Mouse (Mus musculus) thymus, postnatal 0 days (tissue): ENCODE data around the gene Tymp. TPM values are rescaled to one million over a fixed set of nuclear protein-coding genes. Genes with fewer than 3 reads are reported as not detected.

Experiments used
- DNase-seq: peaks from one replicate; pipeline ENCODE4 v3.0.0-alpha.2; 2015; ENCODE audit warnings: low spot score
- polyA plus RNA-seq: library from polyadenylated mRNA; unstranded; fragments of >200 nt; fragmentation: Nextera tagmentation; extraction: Ambion mirVana; gene quantifications from 2 replicates; pipeline ENCODE4 v1.2.1, GENCODE M21; 2015

Gene Tymp
- polyA plus RNA-seq: 1.9 and 2.1 TPM in 2 replicates

GRCm38 (mm10) chr15:89376957-89377356 lies at the start of gene Tymp:
TSS of gene Tymp (minus strand) at chr15:89377039.
- no peak for DNase-seq

- DNase-seq: no peak
Measured at GRCm38 (mm10) chr15:89425711-89426121, 48.9 kb upstream of the Tymp start, which contains the start of gene Cpt1b. TSS of gene Cpt1b (minus strand) at chr15:89425863.

GRCm38 (mm10) chr15:89424621-89425020 lies 47.8 kb upstream of the Tymp start:
- no peak for DNase-seq

- DNase-seq: no peak
Measured at GRCm38 (mm10) chr15:89421938-89422337, 45.1 kb upstream of the Tymp start.

DNA sequence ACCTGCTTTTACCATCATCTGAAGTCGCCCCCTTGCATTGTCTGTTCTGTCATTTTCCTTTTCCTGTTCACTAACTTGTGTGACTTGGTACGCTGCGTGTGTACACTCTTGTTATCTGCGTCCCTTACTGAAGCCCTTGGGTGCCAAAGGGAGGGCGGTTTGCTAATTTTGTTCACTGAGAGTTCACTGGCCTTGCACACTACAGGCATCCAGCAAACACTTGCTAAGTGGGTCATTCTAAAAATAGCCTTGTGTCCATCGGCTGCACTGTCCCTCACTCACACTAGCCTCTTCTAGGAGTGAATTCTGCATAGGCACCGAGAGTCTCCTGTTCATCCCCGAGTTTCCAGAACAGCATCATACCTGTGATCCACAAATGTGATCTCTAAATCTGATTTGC lies 38.4 kb upstream of the Tymp start:
- no peak for DNase-seq

DNA sequence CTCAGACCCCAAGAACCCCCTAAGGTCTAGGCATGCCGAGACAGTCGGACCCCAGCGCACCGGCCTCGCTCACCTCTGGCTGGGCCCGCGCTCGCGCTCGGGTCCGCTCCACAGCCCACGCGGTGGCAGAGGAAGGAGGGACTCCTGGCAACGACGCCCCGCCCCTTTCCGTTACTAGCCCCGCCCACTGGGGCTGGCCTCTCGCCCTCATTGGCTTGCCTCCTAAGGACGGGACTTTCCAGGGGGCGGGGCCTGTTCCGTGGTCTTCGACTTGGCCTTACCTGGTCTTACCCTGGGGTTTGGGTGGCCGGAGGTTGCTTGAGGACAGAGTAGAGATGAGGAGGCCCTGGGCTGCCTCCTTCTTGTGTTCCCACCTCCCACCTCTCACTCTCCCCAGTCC lies 33.3 kb upstream of the Tymp start, which contains the start of gene Syce3:
TSS of gene Syce3 (minus strand) at position 386 of the 400 bp plus-strand sequence.
- DNase-seq: no peak

DNA sequence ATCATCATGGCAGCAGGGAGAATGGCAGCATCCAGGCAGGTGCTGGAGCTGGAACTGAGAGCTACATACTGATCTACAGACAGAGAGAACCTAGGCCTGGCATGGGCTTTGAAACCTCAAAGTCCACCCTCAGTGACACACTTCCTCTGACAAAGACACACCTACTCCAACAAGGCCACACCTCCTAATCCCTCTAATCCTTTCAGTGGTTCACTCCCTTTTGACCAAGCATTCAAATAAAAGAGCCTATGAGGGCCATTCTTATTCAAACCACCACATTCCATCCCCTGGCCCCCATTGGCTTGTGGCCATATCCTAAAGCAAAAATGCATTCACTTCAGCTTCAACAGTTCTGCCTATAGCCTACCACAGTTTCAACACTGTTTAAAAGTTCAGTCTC lies 29.9 kb upstream of the Tymp start:
- DNase-seq: no peak

DNA sequence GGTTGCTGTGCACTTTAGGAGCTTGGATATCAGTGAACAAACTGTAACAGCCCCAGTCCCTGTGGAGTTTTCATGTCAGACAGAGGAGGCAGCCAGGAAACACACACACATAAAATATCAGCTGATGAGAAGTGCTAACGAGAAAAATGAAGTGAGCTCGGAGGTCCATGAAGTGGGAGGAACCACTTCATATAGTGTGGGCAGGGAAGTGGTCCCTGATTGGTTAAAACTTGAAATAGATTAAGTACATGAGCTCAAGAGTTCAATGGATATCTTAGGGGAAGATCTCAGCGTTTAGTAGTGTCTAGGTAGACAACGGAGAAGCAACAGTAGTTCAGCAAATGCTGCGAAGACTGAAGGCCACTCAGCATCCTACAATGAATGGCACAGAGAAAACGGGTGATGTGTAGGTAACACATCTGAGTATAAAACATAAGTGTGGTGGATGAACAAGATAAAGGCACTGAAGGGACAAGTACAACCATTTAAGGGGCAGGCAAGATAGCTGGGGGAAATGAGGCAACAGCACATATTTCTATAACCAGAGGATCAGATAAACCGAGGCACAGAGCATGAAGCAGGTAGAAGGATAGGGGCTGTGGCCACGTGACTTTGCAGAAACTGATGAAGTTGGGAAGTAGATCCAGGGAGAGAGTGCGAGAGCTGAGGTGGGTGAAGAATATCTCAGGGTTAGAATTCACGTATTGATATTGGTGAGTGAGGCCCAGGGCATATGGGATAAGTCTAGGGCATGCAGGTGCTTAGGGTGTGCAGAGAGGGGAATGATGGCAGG lies 28.2 kb upstream of the Tymp start:
- no peak for DNase-seq

- DNase-seq: no peak
Measured at GRCm38 (mm10) chr15:89402471-89402870, 25.6 kb upstream of the Tymp start.

DNA sequence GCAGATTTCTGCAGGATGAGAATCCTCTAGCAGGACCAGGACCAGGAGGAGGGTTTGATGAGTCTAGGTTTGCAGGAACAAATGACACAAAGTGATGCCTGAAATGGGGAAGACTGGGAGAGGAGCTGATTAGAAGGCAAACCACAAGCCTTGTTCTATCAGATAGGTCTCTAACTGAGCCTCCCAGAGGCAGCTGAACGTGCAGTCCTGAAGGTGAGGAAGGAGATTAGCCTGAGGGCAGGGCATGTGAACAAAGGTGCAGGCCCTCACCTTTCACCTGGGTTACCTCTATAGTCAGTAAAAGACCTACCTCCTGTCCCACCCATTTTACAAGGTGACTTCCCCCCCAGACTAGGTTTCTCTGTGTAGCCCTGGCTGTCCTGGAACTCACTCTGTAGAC lies 22.9 kb upstream of the Tymp start:
- DNase-seq: no peak

DNA sequence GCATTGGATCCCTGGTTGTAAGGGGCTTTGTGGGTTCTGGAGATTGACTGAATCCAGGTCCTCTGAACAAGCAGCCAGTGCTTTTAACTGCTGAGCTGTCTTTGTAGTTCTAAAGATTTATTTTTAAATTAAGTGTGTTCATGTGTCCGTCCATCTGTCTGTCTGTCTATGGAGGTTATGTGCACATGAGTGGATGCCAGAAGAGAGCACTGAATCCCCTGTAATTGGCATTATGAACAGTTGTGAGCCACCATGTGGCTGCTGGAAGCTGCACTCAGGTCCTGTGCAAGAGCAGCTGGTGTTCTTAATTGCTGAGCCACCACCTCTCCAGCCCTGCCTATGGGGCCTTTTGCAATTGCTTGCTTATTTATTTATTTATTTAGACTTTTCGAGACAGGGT lies 21.3 kb upstream of the Tymp start:
- no peak for DNase-seq

DNA sequence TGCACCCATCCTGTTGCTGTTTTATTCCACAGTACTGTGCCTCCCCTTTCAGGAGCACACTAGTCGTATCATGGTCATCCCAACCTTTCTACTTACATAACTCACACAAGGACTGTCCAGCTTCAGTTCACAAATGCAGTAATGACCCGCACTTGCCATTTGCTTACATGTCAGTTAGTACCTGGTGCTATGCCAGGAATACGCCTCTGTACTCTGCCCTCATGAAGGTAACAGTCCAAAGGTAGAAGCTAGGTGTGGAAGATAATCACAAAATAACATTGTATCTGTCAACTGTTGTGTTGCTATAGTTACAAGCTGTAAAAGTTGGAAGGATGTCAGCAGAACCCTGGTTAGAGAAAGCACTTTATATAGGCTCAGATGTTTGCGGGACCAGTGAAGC lies 20.0 kb upstream of the Tymp start:
- DNase-seq: no peak

DNA sequence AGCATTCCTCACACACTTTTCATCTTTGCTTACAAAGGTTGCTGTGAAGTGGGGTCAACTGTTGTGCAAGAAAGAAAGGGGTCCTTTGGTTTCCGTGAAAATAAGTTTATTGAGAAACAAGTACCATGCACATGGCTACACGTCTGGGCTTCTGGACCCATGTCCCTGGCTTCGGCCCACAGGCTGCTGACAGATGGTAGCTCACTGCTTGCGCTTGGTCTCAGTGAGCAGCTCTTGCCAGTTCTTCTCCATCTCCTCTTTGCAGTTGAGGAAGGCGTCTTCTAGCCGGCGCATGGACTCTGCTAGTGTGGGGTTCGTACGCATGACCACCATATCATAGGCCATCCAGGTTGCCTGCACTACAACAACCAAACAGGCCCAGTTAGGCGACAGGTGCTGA lies 13.2 kb upstream of the Tymp start:
- DNase-seq: no peak

GRCm38 (mm10) chr15:89387127-89387526 lies 10.3 kb upstream of the Tymp start:
- DNase-seq: peak; percentile 29

DNA sequence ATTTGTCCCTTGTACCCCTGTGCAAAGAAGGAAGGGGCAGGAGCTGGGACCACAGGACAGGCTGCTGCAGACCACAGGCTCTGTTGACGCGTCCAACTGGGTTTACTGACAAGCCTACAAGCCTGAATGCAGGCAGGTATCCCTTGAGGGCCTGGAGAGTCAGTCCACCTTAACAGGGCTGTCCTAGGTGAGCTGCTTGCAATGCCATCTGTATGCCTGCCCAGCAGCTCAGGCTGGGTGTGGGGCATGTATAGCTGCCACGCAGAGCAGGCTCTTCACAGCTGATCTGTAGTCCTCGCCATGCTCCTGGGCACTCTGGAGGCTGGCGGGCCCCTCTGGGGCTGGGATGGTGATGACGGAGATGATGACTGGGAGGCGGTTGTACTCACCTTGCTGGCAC lies 7.8 kb upstream of the Tymp start, which contains the start of gene Klhdc7b:
TSS of gene Klhdc7b (plus strand) at position 301 of the 400 bp plus-strand sequence.
- no peak for DNase-seq

DNA sequence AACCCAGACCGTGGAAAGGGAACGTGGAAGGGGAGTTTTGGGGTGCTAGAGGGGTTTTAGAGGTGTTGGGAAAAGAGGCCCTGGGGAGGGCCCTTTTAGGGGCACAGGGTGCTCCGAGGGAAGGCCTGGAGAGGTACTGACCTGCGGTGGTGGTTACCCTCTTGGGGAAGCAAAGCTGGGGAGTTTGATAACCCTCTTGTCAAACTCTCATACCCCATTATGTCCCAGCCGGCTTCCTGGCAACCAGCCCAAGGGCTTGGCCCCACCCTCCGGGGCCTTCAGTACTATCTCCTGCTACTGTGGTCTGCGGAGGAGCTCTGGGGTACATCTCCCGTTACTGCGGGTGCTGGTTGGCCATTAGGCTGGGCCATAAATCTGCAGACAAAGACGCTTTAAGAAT lies 2.6 kb upstream of the Tymp start:
- no peak for DNase-seq

DNA sequence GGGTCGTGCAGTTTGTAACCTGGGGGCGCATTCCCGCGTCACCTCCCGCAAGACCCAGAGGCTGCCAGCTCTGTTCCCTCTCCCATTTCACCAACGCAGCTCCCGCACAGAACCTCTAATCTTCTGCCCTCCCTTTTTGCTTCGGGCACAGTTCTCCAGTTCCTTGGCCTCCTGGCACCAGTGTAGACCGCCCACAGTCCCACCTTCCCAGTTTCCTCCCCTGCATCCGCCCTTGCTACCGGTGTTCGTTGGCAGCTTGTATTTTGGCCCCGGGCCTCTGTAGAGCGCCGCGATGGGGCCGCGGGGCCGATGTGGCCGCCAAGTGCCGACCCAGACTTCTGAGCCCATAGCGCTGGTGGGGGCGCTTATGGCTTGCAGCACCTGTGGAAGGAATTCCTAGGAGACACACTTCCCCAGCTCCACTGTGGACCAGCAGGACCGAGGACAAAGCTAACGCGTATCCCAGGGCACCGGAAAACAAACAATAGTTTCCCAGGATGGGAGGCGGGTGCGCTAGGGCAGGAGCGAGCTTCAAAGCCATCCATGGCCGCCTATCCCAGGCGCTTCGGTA lies 2.1 kb upstream of the Tymp start, which contains the start of gene Odf3b:
TSS of gene Odf3b (minus strand) at position 452 of the 571 bp plus-strand sequence.
- peak; percentile 31 for DNase-seq

- DNase-seq: no peak
Measured at GRCm38 (mm10) chr15:89377938-89378828, 1.3 kb upstream of the Tymp start.

DNA sequence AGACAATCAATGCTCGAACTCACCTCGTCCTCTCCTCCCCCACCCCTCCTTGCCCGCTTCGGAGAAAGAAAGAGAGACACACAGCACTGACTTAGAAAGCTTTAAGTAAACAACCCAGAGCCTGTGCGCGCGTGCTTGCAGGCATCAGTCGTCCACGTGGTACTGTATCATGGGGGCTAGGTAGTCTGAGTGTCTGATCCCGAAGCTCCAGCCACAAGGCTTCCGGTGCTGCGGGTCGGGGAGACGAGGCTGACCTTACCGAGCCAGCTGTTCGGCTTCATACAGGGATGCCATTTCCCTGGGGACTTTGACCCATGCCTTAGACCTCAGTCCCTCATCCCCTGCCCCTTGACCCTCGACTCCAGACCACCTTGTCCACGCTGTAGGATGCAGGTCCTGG lies 523 bp upstream of the Tymp start:
- no peak for DNase-seq

DNA sequence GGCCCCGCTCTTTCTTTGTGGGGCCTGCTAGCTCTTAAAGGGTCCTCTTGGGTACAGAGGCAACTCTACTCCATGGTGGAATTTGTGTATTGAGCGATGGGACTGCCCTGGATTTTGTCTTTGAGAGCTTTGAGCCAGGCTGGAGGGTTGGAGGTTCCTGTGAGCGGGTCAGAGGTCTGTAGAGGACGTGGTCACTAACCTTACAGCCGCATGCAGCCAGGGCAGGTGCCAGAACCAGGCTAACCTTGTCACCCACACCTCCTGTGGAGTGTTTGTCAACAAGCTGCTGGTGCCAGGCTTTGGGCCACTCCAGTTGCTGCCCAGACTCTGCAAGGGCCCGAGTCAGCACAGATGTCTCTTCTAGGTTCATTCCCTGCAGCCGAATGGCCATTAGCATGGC lies 799 bp downstream of the Tymp start:
- DNase-seq: no peak

- no peak for DNase-seq
Measured at GRCm38 (mm10) chr15:89374801-89375534, 1.9 kb downstream of the Tymp start.
